Mouse (Mus musculus) spleen, postnatal 10 days (tissue): ENCODE data around the gene Pef1.

ENCODE experiments used
- DNase-seq, 2 experiments: peaks; one replicate each; pipeline ENCODE4 v3.0.0; 2021 to 2022; ENCODE audit warnings: low spot score in 2 of 2

Pef1 gene

DNA sequence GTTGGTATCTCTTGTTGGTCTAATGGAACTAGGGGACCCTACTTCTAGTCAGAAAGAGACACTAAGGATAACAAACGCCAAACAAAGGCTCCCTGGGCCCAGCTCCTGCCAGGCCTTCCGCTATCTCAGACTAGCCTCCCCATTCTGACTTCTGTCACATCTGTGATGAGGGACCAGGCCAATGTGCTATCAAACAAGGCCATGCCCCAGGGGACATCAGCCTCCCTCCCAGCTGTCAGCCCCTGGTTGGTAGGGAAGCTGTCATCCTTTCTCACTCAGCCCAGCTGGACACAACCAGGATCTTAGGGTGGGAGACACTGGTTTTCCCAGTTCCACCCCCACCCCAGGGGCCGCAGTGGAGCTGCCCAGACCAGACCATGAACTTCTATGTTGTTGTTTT lies 7.2 kb upstream of the Pef1 start:
- no peak for DNase-seq

DNA sequence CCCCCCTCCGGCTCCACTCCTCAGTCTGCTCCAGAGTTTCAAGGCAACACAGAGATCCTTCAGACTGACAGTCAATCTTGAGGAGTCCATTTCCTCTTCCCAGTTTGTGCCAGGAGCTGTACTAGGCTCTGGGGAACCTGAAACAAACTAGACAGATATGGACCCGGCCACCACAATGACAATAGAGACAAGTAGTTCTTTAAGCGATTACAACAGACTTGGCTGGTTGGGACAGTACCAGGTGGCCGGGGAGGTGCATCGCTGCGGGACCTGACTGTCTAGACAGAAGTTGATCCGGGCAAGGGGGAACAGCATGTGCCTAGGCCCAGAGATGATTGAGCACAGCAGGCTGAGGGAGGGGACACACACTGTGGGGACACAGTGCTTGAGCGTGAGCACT lies 1.2 kb upstream of the Pef1 start:
- DNase-seq = no peak

DNA sequence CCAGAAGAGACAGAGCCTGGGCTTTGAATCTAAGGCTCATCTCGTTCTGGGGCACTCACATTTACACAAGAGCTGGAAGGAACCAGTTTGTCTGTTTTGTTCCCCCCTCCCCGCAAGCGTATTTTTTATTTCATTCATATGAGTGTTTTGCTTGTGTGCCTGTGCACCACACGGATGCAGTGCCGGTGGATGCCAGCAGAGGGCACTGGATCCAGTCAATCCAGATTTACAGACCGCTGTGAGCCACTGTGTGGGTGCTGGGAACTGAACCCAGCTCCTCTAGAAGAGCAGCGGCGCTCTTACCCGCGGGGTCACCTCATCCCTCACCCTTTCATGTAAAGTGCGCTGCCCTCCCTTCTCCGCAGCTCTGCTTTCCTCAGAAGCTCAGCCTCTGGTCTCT lies 1.3 kb downstream of the Pef1 start:
- peak in 1 of 2 experiments; percentile 38 for DNase-seq

DNA sequence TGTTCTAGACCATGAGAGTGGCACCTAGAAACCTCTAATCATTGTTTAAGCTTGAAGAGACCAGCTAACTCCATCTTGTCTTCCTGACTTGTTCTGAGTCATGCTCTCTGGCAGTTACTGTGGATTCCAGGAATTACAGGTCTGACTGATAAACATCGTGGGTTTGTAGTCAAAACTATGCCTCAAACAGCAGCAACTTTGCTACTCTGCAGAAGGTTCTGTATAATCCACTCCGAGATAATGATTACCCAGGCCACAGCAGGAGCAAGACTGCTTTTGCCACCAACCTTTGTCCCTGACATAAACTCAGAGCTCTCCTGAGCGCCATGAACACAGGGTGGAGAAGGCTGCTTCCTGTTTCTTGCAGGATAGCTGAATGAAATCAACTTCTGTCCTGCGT lies 2.2 kb downstream of the Pef1 start:
- no peak for DNase-seq

GRCm38 (mm10) chr4:130107065-130107443 lies 4.7 kb downstream of the Pef1 start:
- DNase-seq = no peak

DNA sequence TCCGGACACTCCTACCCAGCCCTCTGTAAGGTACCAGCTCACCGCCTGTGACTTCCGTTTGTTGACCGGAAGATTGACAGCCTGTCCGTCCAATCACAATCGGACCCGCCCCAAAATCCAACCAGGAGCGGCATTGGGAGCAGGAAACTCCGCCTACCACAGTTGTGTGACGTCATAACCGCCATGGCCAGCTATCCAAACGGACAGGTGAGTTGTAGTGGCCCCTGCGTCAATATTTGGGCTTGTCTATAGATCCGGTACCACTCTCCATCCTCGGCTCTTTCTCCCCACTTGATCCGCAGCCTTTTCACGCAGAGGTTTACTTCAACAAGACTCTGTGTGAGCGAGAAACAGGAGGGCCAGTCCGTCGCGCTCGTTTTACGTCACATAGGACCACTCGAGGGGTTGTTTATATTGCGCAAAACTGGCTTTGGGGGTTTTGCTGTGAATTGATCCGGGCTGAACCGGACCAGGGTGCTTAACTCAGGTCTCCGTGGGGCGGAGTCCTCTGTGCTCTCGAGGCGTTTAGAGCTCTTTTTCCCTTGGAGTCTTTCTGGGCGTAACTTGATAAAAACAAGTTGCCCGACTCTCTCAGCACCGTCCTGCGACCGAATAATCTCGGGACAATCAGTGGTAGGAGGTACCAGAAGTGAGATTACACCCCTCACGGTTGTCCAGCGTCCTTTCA lies 5.2 kb downstream of the Pef1 start:
- DNase-seq = peak; percentile 100

DNA sequence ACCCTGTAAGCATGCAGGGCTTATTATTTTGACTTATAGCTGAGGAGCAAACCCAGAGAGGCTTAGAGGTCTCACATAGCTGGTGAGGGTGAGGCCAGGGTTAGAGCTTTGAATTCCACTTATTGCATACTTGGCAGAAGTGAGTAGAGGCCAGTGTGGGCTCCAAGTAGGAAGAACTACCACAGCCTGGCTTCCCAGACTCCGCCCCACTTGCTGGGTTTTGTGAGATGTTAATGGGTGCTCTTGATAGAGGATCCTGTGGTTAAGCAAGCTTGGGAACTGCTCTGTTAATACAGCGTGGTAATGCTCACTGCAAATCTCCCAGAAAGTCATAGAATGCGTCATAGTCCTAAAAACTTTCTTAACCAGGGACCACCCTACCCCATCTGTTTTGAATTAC lies 6.6 kb downstream of the Pef1 start:
- no peak for DNase-seq

DNA sequence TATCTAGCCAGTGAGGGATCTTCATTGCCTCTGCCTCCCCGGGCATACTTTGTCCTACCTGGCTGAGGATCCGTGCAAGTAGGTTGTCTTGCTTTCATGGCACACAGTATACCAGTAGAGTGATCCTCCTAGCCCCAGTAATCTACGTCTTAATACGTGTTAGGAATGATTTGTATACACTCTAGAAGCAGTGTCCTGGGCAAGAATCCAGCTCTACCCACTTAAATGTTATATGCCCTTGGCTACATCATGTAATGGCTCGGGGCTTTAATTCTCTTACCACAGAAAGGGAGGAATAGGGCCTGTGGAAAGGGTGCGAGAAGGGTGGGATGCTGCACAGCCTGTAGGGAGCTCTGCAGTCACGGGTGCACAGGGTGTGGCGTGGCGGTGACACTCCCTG lies 7.3 kb downstream of the Pef1 start:
- DNase-seq = no peak

- no peak for DNase-seq
Measured at GRCm38 (mm10) chr4:130110091-130110490, 7.7 kb downstream of the Pef1 start.

DNA sequence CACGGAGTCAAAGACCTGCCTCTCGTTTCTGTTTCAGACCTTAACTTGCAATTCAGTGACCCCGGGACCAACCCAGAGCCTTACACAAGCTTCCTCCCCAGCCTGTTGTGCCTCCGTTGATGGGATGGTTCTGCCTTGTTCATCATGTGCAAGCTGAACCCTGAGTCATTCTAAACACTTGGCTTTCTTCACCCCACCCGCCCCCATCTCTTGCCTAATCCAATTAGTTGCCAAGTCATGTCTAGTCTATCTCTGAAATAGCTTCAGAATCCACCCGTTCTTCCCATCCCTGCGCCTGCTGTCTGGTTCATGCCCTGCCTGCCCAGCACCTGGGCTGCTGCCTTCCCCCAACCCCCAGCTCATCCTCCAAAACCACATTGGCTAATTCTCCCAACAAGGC lies 9.9 kb downstream of the Pef1 start:
- no peak for DNase-seq

- DNase-seq = no peak
Measured at GRCm38 (mm10) chr4:130112732-130113131, 10.4 kb downstream of the Pef1 start.

DNA sequence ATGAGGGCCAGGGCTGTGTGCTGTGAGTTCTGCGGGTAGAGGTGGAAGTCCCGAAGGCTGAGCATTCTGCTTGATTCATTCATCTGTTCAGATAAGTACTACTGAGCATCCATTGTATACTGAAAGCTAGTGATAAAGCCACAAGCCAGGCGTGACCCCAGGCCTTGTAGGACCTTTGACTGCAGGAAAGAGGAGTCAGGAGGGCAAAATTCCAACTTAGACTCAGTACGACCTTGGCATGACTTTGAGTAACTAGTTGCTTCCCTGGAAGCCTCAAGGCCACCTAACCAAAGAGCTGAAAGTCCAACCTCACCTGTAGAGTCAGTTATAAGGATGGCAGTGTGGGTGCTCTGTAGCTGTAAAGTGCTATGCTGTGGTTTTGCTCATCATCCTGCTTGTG lies 18.4 kb downstream of the Pef1 start:
- DNase-seq = no peak

DNA sequence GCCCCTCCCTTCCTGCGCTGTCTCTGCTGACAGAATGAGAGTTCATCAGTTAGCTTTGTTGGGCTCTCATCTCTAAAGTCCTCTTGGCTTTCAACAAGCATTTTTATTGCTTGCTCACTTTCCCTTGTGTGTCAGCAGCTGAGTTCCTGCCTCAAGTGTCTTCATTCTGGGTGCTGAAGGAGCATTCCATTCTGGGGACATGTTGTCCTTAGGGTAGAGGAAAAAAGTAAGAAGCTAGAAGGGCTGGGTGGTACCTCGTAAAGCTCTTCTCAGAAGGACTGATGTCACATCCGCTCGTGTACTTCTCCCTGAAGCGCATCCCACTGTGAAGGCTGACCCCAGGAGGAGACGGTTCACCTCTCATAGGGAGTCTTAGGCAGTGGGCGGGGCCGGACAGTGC lies 19.2 kb downstream of the Pef1 start:
- no peak for DNase-seq

DNA sequence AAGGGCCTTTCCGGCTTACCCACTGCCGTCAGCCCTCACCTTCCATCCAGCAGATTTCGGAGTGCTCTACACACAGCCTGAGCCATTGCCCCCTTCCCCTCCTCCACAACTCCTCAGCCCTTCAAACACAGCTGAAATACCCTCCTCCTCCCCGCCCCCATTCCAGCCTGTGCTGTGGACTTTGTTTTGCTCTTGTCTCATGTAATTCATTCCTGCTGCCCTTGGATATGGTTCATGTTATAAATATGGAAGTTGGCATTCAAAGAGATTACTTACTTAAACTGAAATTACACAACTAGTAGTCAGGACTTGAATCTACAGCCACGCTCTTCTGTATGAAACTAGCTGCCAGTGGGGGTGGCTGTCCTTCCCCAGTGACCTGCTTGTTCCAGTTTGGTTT lies 20.7 kb downstream of the Pef1 start:
- DNase-seq = no peak

GRCm38 (mm10) chr4:130124110-130124509 lies 21.8 kb downstream of the Pef1 start:
- no peak for DNase-seq

DNA sequence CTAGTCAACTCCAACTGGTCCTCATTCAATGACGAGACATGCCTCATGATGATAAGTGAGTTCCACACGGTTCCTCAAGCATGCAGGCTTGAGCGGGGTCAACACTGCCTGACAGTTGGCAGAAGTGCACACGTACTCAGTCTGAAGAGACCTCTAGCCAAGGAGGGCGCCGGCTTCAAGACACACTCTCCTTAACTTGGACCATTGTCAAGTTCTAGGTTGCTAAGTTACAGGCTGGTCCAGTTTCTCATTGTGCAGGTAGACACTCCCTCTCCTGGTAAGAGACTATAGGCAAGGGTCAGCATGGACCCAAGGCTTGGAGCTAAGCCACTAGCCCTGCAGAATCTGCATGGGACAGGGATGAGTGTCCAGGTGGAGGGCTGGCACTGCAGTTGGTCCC lies 22.8 kb downstream of the Pef1 start:
- no peak for DNase-seq

DNA sequence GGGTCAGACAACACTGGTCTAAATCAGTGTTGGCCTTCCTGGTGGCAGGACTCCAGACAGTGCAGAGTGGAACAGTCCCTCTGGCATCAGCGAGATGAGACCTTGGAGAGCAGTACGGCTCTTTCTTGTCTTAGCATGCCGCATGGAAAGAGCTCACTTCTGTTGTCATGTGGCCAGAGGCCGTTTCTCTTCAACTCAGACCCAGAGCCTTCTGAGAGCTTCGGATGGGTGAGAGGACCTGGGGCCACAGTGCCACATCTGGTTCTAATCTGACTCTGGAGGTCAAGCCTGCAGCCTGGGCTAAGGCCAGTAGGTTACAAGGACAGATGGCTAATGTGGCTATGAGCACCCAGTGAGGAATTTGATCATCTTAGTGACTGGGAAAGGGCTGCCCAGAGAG lies 23.6 kb downstream of the Pef1 start:
- no peak for DNase-seq

GRCm38 (mm10) chr4:130128907-130129306 lies 26.5 kb downstream of the Pef1 start:
- DNase-seq = no peak

GRCm38 (mm10) chr4:130130082-130130481 lies 27.7 kb downstream of the Pef1 start:
- DNase-seq = no peak

DNA sequence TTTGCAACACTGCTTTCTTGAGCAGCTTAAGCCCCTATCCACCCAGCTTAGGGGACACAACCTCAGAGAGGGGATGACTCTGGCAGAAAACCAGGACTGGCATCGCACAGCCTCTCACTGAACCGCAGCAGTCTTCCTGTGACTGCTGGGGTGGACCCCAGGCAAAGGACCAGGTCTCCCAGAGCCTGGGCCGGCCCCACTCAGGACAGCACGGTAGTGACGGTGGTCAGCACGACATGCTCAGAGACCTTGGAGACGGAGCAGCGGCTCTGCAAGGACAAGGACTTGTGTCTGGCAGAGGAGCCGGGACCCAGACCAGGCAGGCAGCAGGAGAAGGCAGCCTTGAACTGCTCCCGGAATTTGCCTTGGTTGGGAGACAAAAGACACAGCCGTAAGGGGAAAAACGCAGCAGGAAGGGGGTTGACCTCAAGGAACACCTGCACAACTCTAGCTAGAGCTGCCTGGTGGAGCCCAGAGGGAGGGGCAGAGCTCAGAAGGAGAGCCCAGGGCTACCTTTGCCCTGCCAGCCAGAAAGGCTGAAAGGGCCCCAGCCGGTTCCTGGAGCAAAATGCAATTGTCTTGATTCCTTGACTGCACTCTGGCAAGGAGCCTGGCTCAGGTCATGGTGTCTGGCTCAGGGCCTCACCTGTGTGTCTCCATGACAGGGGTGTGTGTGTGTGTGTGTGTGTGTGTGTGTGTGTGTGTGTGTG lies 28.4 kb downstream of the Pef1 start:
- DNase-seq = no peak

GRCm38 (mm10) chr4:130131448-130132105 lies 29.2 kb downstream of the Pef1 start:
- DNase-seq = no peak

GRCm38 (mm10) chr4:130133399-130133798 lies 31.0 kb downstream of the Pef1 start:
- no peak for DNase-seq
